Mouse (Mus musculus) bone marrow macrophage, adult 2 months (primary cell): Measurements from ENCODE around the gene Crk. TPM values are rescaled to one million over a fixed set of nuclear protein-coding genes. Genes with fewer than 3 reads are reported as not detected.
A peak's percentile ranks its signal among the peaks of the same experiment; 100 is the strongest.
"Not testable (repeated sequence)": the region's sequence is repeated elsewhere in the genome, so short reads cannot be mapped to it uniquely, and the experiment has no call there.

ENCODE experiments used
- H3K27ac ChIP-seq: 2 replicates; pipeline ENCODE4 v1.5.1; 2012; ENCODE audit warnings: low read depth, low read length; ENCODE audit not compliant: insufficient read depth
- H3K4me1 ChIP-seq: 2 replicates; pipeline ENCODE4 v1.6.1; 2012; ENCODE audit warnings: low read length; ENCODE audit not compliant: control insufficient read depth, insufficient read depth
- H3K4me3 ChIP-seq: 2 replicates; pipeline ENCODE4 v1.5.1; 2012; ENCODE audit warnings: mild to moderate bottlenecking, low read length, moderate library complexity; ENCODE audit not compliant: insufficient read depth
- CTCF ChIP-seq: IDR thresholded peaks from 2 replicates; pipeline ENCODE4 v1.5.1; 2012; ENCODE audit warnings: low read depth, mild to moderate bottlenecking, low read length, moderate library complexity
- POLR2A ChIP-seq: IDR thresholded peaks from 2 replicates; pipeline ENCODE4 v1.6.1; 2012; ENCODE audit warnings: mild to moderate bottlenecking, low read depth, low read length, borderline replicate concordance
- polyA plus RNA-seq: library from polyadenylated mRNA; stranded (reverse); fragments of >200 nt; gene quantifications from 2 replicates; pipeline ENCODE4 v1.2.4, GENCODE M21; 2012; ENCODE audit not compliant: missing spikeins, insufficient read depth, insufficient read length

Gene Crk
- polyA plus RNA-seq, 1 experiment, result 70.3 TPM

DNA sequence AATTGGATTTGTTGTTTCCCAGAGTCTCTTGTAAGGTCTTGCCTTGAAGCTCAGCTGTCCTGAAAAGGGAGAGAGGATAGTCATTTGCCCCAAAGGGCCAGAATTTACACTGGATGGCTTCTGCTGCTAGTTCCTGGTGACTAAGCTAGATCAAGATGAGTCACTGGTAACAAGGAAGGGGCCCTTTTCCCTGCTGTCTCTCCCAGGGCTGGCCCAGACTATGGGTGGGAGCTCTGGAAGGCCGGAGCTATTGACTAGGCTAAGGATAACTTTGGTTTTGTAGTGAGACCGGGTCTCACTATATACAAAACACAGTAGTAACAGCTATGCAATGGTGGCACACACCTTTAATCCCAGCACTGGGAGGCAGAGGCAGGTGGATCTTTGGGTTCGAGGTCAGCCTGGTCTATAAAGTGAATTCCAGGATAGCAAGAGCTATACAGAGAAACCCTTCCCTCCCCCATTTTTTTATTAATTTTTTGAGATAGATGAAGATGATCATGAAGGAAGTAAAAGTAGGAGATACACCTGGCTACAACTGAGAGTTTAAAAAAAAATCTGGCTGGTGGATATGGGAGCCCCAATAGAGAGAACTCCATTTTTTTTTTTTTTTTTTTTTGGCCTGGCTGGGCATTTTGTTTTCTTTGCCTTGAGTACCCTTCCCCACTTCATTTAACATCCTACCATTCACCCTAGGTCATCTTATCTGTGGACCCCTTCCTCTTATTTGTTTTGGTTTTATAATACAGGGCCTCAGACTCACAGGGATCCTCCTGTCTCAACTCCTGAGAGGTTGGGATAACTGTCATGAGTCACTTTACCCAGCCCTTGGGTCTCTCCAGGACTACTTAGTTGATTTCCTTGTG is 945 bp upstream of the Crk start:
- peaks cover 22% of the 10 kb centered on the region for H3K4me1 ChIP-seq
- TF ChIP-seq POLR2A, result no peak
- TF ChIP-seq CTCF, result no peak
- peak overlapping the region; percentile 75 for H3K4me3 ChIP-seq
- H3K27ac ChIP-seq, result peak overlapping the region; percentile 65

DNA sequence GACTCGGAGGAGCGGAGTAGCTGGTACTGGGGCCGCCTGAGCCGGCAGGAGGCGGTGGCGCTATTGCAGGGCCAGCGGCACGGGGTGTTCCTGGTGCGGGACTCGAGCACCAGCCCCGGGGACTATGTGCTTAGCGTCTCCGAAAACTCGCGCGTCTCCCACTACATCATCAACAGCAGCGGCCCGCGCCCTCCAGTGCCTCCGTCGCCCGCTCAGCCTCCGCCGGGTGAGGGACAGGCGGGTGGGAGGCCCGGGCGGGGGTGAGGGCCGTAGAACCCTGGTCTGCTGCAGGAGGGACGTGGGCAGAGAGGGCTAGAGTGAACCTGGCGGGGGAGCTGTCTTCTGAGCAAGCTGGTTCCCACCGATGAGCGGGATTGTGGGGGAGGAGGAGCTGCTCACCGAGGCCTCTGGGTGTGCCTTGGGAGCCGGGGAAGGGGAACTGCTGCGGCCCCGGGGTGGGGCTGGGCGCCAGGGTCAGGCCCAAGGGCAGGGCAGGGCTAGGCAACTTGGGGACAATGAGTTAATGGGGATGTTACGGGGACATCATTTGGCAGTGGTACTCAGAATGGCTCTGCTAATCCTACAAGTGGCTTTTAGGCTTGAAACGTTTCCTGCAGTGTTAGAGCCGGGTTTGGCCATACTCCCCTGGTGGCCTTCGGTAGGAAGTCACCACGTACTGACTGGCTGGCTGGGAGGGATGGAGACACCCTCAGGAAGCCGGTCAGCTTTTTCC is 546 bp downstream of the Crk start:
- Histone ChIP-seq H3K4me3 (peak overlapping the region; percentile 94), H3K4me1 (peaks cover 24% of the 10 kb centered on the region), H3K27ac (peak overlapping the region; percentile 88)
- TF ChIP-seq CTCF (0 out of 2 replicates have a peak, but pooled peaks have one; percentile 2), POLR2A (no peak)

GRCm38 (mm10) chr11:75684462-75684861 is 5.4 kb downstream of the Crk start:
- no peak overlapping the region for H3K4me3 ChIP-seq
- H3K4me1 ChIP-seq, result peaks cover 19% of the 10 kb centered on the region
- no peak overlapping the region for H3K27ac ChIP-seq
- no peak for TF ChIP-seq POLR2A
- TF ChIP-seq CTCF, result no peak

- Histone ChIP-seq H3K4me1 (peaks cover 19% of the 10 kb centered on the region), H3K4me3 (no peak overlapping the region), H3K27ac (no peak overlapping the region)
- TF ChIP-seq POLR2A (no peak), CTCF (no peak)
Observed at GRCm38 (mm10) chr11:75684956-75685355, 5.9 kb downstream of the Crk start.

DNA sequence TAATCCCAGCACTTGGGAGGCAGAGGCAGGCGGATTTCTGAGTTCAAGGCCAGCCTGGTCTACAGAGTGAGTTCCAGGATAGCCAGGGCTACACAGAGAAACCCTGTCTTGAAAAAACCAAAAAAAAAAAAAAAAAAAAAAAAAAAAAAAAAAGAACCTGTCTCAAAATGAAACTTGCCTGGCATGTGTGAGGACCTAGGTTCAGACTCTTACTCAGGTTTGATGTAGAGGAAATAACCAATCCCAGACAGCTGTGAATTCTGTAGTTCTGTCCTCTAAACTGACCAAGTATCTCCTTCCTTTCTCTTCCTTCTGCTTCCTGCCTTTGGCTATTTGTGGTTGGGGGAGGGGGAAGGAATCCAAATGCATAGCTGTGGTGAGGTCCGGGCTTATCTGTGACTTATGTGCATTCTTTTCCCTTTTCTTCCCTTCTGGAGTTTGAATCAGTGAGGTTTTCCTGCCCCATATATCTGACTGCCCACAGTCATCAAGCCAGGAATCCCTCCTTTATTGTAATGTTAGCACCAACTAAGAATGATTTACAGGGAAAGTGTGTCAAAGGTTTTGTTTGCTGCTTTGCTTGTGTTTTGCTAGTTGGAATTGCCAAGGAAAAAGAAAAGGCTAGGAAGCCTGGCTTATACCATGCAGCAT is 8.4 kb downstream of the Crk start:
- H3K27ac ChIP-seq, result no peak overlapping the region
- TF ChIP-seq CTCF (no peak), POLR2A (no peak)
- H3K4me3 ChIP-seq, result no peak overlapping the region
- peaks cover 14% of the 10 kb centered on the region for H3K4me1 ChIP-seq

DNA sequence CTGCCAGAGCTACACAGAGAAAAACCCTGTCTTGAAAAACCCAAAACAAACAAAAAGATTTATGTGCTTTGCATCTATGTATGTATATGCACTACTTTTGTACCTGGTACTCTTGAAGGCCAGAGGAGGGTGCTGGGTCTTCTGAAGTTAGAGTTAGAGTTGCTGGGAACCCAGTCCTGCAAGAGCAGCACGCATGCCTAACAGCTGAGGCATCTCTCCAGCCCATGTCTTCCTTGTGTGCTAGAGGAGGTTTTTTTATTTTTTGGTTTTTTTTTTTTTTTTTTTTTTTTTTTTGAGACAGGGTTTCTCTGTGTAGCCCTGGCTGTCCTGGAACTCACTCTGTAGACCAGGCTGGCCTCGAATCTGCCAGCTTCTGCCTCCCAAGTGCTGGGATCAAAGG is 9.1 kb downstream of the Crk start:
- Histone ChIP-seq H3K4me1 (peaks cover 14% of the 10 kb centered on the region), H3K4me3 (no peak overlapping the region), H3K27ac (no peak overlapping the region)
- TF ChIP-seq CTCF (no peak), POLR2A (no peak)

DNA sequence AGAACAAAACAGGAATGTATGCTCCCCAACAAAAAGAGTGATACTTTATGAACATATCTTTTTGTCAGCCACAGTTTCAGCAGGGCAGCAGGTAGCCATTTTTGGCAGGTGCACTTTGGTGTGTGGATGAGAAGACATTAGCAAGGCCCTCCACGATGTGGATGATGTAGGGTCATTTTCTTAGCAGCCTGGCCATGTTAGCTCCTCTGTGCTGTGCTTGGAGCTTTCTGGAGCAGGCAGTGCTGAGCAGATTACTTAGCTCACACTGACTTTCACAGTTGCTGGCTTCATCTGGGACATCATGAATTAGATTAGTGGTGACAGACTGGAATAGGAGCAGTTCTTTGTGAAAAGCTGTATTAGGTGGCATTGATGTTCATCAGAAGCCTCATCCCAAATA is 10.9 kb downstream of the Crk start:
- H3K4me3 ChIP-seq, result no peak overlapping the region
- H3K27ac ChIP-seq, result no peak overlapping the region
- H3K4me1 ChIP-seq, result peaks cover 10% of the 10 kb centered on the region
- TF ChIP-seq POLR2A (no peak), CTCF (no peak)

- no peak overlapping the region for H3K27ac ChIP-seq
- H3K4me3 ChIP-seq, result no peak overlapping the region
- H3K4me1 ChIP-seq, result peaks cover 8% of the 10 kb centered on the region
- TF ChIP-seq CTCF, result no peak
- TF ChIP-seq POLR2A, result no peak
Observed at GRCm38 (mm10) chr11:75691047-75691446, 12.0 kb downstream of the Crk start.

DNA sequence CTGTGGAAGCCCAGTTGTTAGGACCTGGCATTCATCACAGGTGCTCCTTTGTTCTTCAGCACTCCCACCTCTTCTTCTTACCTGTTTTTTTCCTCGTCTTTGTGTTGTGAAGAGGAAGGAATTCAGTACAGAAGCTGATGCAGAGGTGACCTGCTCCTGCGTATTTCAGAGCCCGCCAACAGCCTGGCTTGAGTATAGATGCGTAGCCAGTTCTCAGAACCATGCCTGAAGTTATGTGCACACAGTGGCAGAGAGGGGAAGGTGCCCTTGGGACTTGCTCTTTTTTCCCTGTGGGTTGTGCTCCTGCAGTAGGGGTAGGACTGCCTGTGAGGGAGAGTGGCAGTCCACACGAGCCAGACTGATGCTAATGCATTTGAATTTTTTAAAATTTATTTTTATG is 14.5 kb downstream of the Crk start:
- peaks cover 3% of the 10 kb centered on the region for H3K4me1 ChIP-seq
- TF ChIP-seq CTCF (no peak), POLR2A (no peak)
- no peak overlapping the region for H3K4me3 ChIP-seq
- no peak overlapping the region for H3K27ac ChIP-seq

DNA sequence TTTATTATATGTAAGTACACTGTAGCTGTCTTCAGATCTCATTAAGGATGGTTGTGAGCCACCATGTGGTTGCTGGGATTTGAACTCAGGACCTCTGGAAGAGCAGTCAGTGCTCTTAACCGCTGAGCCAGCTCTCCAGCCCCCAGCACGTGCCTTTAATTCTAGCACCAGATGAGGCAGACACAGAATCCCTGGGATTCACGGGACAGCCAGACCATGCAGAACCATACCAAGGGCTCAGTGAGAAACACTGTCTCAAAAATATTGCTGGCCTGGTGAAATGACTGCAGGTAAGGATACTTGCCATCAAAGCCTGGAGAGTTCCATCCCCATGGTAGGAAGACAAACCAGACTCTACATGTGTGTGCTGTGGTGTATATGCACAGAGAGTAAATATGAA is 18.4 kb downstream of the Crk start:
- H3K4me1 ChIP-seq, H3K4me3 ChIP-seq, H3K27ac ChIP-seq: not testable (repeated sequence)
